Mouse (Mus musculus) adrenal gland, adult (tissue): ENCODE data around the gene Ago1.

Experiments used
- DNase-seq, 2 experiments: peaks; one replicate each; pipeline ENCODE4 v3.0.0; 2022 to 2023; ENCODE audit warnings: low spot score in 1 of 2; ENCODE audit not compliant: inconsistent age in 2 of 2

Gene Ago1

GRCm38 (mm10) chr4:126480288-126480687 is 11.9 kb upstream of the Ago1 start:
- no peak for DNase-seq

- DNase-seq = no peak
Measured at GRCm38 (mm10) chr4:126473031-126473430, 4.6 kb upstream of the Ago1 start.

GRCm38 (mm10) chr4:126469334-126469733 is 951 bp upstream of the Ago1 start:
- no peak for DNase-seq

- DNase-seq = no peak
Measured at GRCm38 (mm10) chr4:126468925-126469324, 542 bp upstream of the Ago1 start.

GRCm38 (mm10) chr4:126467721-126468284 is 580 bp downstream of the Ago1 start:
- DNase-seq = peak; percentile 73 to 88

- no peak for DNase-seq
Measured at GRCm38 (mm10) chr4:126466251-126466750, 2.1 kb downstream of the Ago1 start.

GRCm38 (mm10) chr4:126465843-126466242 is 2.5 kb downstream of the Ago1 start:
- peak in 1 of 2 experiments; percentile 13 for DNase-seq

GRCm38 (mm10) chr4:126464892-126465235 is 3.5 kb downstream of the Ago1 start:
- no peak for DNase-seq

- peak in 1 of 2 experiments; percentile 56 for DNase-seq
Measured at GRCm38 (mm10) chr4:126464189-126464891, 4.0 kb downstream of the Ago1 start.

GRCm38 (mm10) chr4:126455441-126455840 is 12.9 kb downstream of the Ago1 start:
- DNase-seq = no peak

GRCm38 (mm10) chr4:126454547-126455254 is 13.7 kb downstream of the Ago1 start:
- DNase-seq = peak in 1 of 2 experiments; percentile 30

GRCm38 (mm10) chr4:126450268-126450667 is 18.1 kb downstream of the Ago1 start:
- no peak for DNase-seq

- no peak for DNase-seq
Measured at GRCm38 (mm10) chr4:126447126-126447525, 21.3 kb downstream of the Ago1 start.

- no peak for DNase-seq
Measured at GRCm38 (mm10) chr4:126444528-126444927, 23.9 kb downstream of the Ago1 start.

- no peak for DNase-seq
Measured at GRCm38 (mm10) chr4:126438261-126438660, 30.1 kb downstream of the Ago1 start.

- DNase-seq = no peak
Measured at GRCm38 (mm10) chr4:126436268-126436667, 32.1 kb downstream of the Ago1 start.

GRCm38 (mm10) chr4:126434094-126434493 is 34.3 kb downstream of the Ago1 start:
- no peak for DNase-seq

- no peak for DNase-seq
Measured at GRCm38 (mm10) chr4:126433175-126433574, 35.2 kb downstream of the Ago1 start.

GRCm38 (mm10) chr4:126431746-126432145 is 36.6 kb downstream of the Ago1 start:
- no peak for DNase-seq

- peak; percentile 97 to 98 for DNase-seq
Measured at GRCm38 (mm10) chr4:126429347-126430079, 38.9 kb downstream of the Ago1 start, which contains the start of gene Ago3. TSS of gene Ago3 (minus strand) at chr4:126429556.

GRCm38 (mm10) chr4:126428682-126429346 is 39.6 kb downstream of the Ago1 start:
- DNase-seq = no peak
